Mouse (Mus musculus) hindlimb bud, embryonic 11.5 days (tissue): ENCODE measurements around the gene Olfr1079.
"Not testable (repeated sequence)": the region's sequence is repeated elsewhere in the genome, so short reads cannot be mapped to it uniquely, and the experiment has no call there.

Experiments used
- DNase-seq: peaks from one replicate; pipeline ENCODE4 v3.0.0-alpha.2; 2012; ENCODE audit warnings: low read depth, low spot score; ENCODE audit errors: extremely low spot score

Olfr1079 gene

DNA sequence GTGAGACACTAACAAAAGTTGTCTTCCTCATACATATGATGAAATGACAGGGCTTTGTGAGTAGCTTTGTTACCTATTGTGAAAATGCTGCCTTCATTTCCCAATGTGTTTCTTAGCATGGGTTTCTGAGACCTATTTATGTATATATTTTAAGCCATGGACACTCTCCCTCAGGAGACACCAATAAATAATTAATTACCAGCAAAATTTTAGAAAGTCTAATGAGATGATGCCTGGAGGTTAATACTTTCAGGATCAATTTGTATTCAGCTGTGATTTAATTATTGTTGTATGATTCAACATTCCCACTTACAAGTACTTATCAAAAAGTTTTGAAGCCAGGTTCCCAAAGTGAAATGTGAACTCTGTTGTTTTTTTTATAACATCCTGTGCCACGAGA is at the start of gene Olfr1079:
Olfr1079 (minus strand) TSS at position 101 of the 400 bp plus-strand sequence.
- no peak for DNase-seq

DNA sequence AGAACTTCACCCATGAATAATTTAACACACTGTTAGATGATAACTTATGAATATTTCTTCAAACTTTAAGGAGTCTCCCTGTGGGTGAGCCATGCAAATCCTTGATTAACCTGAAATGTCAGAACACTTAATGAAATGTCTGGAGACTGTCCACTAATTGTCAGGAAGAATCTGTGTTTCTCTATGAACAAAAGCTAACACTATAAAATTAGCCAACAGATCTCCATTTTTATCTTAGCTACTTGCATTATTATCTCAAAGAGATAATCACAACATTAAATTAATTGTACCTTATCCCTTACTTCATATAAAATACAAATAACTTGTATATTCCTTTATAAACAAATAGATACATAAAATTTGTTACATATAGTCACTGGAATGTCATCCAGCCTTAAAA is 15.9 kb upstream of the Olfr1079 start, which contains the start of gene Olfr1080:
Olfr1080 (minus strand) TSS at position 101 of the 400 bp plus-strand sequence.
- DNase-seq, result not testable (repeated sequence)

DNA sequence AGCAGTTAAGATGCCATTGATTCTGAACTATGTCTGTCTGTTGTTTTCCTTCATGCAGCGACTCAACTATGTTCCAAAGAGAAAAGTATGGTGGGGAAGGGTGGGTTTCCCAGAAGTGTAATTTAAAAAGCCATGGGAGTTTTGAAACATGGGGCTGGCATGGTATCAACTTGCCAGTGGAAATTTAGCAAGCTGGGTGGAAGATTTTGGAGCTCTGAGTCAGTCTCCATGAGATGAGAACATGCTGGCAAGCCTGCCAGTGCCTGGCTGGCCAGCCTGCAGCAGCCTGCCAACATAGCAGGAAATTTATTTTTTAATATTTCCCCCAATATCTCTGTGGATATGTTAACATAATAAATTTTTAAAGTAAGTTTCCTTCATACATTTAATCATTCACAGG is 11.3 kb downstream of the Olfr1079 start:
- DNase-seq, result no peak

DNA sequence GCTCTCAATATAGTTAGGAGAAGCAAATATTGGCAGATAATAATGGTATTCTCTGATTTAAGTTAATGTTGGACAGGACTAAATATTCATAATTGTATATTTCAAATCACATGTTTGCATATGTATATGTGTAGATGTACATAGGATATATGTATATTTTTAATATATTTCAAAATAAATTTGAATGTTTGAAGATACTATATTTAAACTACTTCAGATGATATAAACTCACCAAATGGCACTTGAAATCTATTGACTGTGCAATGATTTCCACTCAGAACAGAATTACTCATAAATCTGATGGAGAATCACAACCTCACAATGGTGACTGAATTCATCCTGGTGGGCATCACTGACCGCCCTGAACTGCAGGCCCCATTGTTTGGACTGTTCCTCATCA is 34.1 kb downstream of the Olfr1079 start, which contains the start of gene Olfr1076:
Olfr1076 (plus strand) TSS at position 301 of the 400 bp plus-strand sequence.
- no peak for DNase-seq

DNA sequence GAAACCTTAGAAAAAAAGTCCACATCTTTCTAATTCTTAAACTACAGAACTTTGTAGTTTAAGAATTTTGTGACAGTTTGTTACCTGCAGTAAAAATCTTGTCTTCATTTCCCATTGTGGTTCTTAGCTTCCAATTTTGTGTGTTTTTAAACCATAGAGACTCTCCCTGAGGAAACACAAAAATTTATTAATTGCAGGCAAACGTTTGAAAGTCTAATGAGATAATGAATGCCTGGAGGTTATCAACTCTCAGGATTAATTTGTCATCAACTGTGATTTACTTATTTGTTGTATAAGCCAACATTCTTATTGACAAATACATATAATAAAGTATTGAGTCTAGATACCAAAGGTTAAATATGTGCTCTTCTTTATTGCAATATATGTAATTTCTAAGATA is 55.0 kb downstream of the Olfr1079 start, which contains the start of gene Olfr228:
Olfr228 (minus strand) TSS at position 101 of the 400 bp plus-strand sequence.
- DNase-seq, result no peak
